Mouse (Mus musculus): ENCODE results near the gene Dtnb. TPM values are rescaled to one million over a fixed set of nuclear protein-coding genes. Genes with fewer than 3 reads are reported as not detected.

The Dtnb gene
- polyA plus RNA-seq, 1 experiment from 2014 or later: 30.1 TPM

DNA sequence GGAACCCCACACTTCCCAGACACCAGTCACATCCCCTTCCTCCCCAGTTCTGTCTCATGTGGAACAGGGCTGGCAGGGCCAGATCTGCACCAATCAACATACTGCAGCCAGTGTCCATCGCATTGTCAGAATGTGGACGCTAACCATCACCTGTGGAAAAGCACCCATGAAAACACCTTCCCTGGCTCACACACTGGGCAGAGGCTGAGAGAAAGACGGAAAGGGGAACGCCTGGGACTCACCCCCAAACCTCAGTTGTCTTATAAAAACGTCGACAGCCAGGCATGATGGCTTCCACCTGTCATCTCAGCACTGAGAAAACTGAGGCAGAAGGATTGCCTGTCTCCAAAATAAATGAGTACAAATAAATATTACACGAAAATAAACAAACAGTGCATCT is 219.1 kb downstream of the Dtnb start:
- H3K27ac ChIP-seq (ENCODE audit: low read depth, low read length): no peak overlapping the region
- no peaks in the 10 kb centered on the region for H3K36me3 ChIP-seq (ENCODE audit: control insufficient read depth, insufficient read depth, low read length)
- H3K4me2 ChIP-seq: peak overlapping the region; percentile 36; the same call in 1 of the 2 replicates
- peaks cover 2% of the 10 kb centered on the region; the same call in 1 of the 2 replicates for H3K27me3 ChIP-seq (ENCODE audit: control insufficient read depth, insufficient read depth, low read length)
- H3K4me3 ChIP-seq (ENCODE audit: low read depth, low read length): no peak overlapping the region
- peaks cover 16% of the 10 kb centered on the region for H3K4me1 ChIP-seq (ENCODE audit: control insufficient read depth, insufficient read depth, low read length)
- peak; percentile 15; the same call in 1 of the 2 replicates for ATAC-seq (ENCODE audit: low FRiP score)
- no peaks in the 10 kb centered on the region for H3K9me3 ChIP-seq (ENCODE audit: control insufficient read depth, low read length)
- H3K9ac ChIP-seq (ENCODE audit: low read length): no peak overlapping the region
- 70% methylated on average over 7 of the region's 7 CpGs for WGBS
- no peak for DNase-seq (ENCODE audit: low spot score, missing footprints)

DNA sequence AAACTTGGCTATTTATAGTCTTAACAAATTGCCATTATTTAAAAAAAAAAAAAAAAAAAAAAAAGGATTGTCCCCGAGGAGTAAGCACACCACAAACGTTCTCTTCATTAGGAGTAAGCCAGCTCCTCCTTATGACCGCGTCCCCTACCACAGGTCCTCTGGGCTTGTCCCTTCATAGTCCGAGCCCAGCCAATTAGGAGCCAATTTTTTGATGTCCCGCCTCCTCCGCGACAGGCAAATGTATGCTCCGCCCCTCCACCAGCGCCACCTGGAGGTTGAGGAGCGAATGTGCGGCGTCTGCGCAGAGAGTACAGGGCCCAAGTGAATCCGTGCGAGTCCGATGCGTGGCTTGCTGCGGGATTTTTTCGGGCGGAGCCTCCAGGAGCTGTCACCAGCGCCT is 219.6 kb downstream of the Dtnb start:
- Histone ChIP-seq H3K27ac (ENCODE audit: low read depth, low read length) (no peak overlapping the region), H3K4me3 (ENCODE audit: low read depth, low read length) (0 out of 2 replicates have a peak overlapping the region, but pooled peaks have one; percentile 1), H3K36me3 (ENCODE audit: control insufficient read depth, insufficient read depth, low read length) (no peaks in the 10 kb centered on the region), H3K4me2 (peak overlapping the region; percentile 36), H3K27me3 (ENCODE audit: control insufficient read depth, insufficient read depth, low read length) (peaks cover 2% of the 10 kb centered on the region; the same call in 1 of the 2 replicates), H3K4me1 (ENCODE audit: control insufficient read depth, insufficient read depth, low read length) (peaks cover 14% of the 10 kb centered on the region), H3K9ac (ENCODE audit: low read length) (no peak overlapping the region), H3K9me3 (ENCODE audit: control insufficient read depth, low read length) (no peaks in the 10 kb centered on the region)
- WGBS: under 1% methylated on average over 22 of the region's 22 CpGs
- peak; percentile 99 for DNase-seq (ENCODE audit: low spot score, missing footprints)
- ATAC-seq (ENCODE audit: low FRiP score): peak; percentile 93

DNA sequence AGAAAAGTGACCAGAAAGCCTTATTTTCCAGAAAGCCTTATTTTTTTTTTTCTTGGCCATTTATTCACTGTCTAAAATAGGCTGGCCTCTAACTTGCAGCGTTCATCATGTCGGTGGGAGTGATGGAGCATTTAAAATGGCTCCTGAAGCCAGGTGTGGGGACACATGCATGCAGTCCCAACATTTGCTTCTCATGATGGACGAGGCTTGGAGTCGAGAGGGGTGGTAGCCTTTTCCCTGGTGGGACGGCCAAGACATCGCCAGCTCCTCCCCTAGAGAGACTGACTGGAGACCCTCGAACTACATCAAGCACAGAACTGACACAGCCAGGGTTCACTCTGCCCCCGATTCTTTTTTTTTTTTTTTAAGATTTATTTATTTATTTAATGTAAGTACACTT is 220.1 kb downstream of the Dtnb start:
- Histone ChIP-seq H3K9ac (ENCODE audit: low read length) (no peak overlapping the region), H3K27me3 (ENCODE audit: control insufficient read depth, insufficient read depth, low read length) (peaks cover 2% of the 10 kb centered on the region; the same call in 1 of the 2 replicates), H3K9me3 (ENCODE audit: control insufficient read depth, low read length) (no peaks in the 10 kb centered on the region), H3K36me3 (ENCODE audit: control insufficient read depth, insufficient read depth, low read length) (no peaks in the 10 kb centered on the region), H3K4me2 (peak overlapping the region; percentile 36), H3K27ac (ENCODE audit: low read depth, low read length) (no peak overlapping the region), H3K4me1 (ENCODE audit: control insufficient read depth, insufficient read depth, low read length) (peaks cover 9% of the 10 kb centered on the region), H3K4me3 (ENCODE audit: low read depth, low read length) (0 out of 2 replicates have a peak overlapping the region, but pooled peaks have one; percentile 1)
- 19% methylated on average over 8 of the region's 8 CpGs for WGBS
- no peak for DNase-seq (ENCODE audit: low spot score, missing footprints)
- peak; percentile 31; the same call in 1 of the 2 replicates for ATAC-seq (ENCODE audit: low FRiP score)

DNA sequence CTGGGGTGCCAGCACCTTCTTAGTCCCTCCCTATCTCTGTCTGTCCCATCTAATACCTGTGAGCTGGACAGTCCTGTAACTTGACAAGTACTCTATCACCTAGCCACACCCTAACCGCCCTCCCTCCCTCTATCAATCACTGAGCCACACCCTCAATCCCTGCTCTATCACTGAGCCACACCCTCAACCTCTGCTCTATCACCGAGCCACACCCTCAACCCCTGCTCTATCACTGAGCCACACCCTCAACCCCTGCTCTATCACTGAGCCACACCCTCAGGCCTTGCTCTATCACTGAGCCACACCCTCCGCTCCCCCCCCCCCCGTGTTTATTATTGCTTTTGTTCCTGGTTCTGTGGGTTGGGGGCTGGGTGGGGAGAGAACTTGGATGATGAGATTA is 223.4 kb downstream of the Dtnb start:
- Histone ChIP-seq H3K36me3 (ENCODE audit: control insufficient read depth, insufficient read depth, low read length) (no peaks in the 10 kb centered on the region), H3K9ac (ENCODE audit: low read length) (no peak overlapping the region), H3K9me3 (ENCODE audit: control insufficient read depth, low read length) (no peaks in the 10 kb centered on the region), H3K4me2 (no peak overlapping the region), H3K4me1 (ENCODE audit: control insufficient read depth, insufficient read depth, low read length) (no peaks in the 10 kb centered on the region), H3K27me3 (ENCODE audit: control insufficient read depth, insufficient read depth, low read length) (peaks cover 2% of the 10 kb centered on the region; the same call in 1 of the 2 replicates), H3K27ac (ENCODE audit: low read depth, low read length) (no peak overlapping the region), H3K4me3 (ENCODE audit: low read depth, low read length) (no peak overlapping the region)
- DNase-seq (ENCODE audit: low spot score, missing footprints) (no peak), ATAC-seq (ENCODE audit: low FRiP score) (no peak)
- WGBS: 39% methylated on average over 3 of the region's 4 CpGs

DNA sequence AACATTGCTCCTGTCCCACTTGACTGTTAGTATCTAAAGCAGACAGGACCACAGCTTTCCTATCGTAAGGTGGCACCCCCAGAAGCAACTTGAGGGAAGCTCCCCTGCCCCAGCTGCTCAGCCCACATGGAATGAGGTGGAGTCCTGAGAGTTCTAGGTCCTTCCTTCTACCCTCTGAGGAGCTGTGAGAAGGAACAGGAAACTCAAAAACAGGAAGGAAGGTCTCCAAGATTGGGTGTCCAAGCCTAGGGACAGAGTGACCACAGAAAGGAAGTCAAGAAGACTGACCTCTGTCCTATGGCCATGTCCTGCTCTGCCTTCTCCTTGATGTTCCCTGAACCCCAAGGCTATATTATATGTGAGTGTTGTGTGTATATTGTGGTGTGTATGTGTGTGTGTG is 227.4 kb downstream of the Dtnb start:
- DNase-seq (ENCODE audit: low spot score, missing footprints): no peak
- no peak for ATAC-seq (ENCODE audit: low FRiP score)
- Histone ChIP-seq H3K27ac (ENCODE audit: low read depth, low read length) (no peak overlapping the region), H3K9ac (ENCODE audit: low read length) (no peak overlapping the region), H3K4me3 (ENCODE audit: low read depth, low read length) (no peak overlapping the region), H3K9me3 (ENCODE audit: control insufficient read depth, low read length) (no peaks in the 10 kb centered on the region), H3K27me3 (ENCODE audit: control insufficient read depth, insufficient read depth, low read length) (no peaks in the 10 kb centered on the region), H3K4me1 (ENCODE audit: control insufficient read depth, insufficient read depth, low read length) (no peaks in the 10 kb centered on the region), H3K36me3 (ENCODE audit: control insufficient read depth, insufficient read depth, low read length) (no peaks in the 10 kb centered on the region), H3K4me2 (no peak overlapping the region)
- WGBS: 71% methylated on average over 1 of the region's 1 CpGs

DNA sequence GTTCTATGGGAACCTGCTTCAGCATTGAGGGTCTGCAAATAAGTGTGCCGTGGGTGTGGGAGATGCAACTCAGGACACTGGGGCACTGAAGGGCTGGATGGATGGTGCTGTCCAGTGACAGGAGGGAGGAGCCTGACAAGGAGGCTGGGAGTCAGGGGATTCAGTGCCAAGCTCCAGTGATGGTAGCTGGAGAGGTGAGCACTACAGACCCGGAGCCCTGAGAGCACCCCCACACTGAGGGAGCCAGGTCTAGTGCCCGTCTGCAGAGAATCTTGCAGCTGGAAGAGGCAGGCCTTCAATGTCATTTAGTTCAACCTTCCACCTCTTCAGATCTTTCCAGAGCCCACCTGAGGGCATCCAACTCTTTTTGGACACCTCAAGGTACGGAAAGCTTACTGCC is 233.7 kb downstream of the Dtnb start, which contains the start of gene Dnmt3a:
Dnmt3a (plus strand) TSS at position 156 of the 400 bp plus-strand sequence.
- no peaks in the 10 kb centered on the region for H3K9me3 ChIP-seq (ENCODE audit: control insufficient read depth, low read length)
- H3K27me3 ChIP-seq (ENCODE audit: control insufficient read depth, insufficient read depth, low read length): no peaks in the 10 kb centered on the region
- peak within 1 kb of the TSS; percentile 86 for H3K9ac ChIP-seq (ENCODE audit: low read length)
- H3K4me3 ChIP-seq (ENCODE audit: low read depth, low read length): peak within 1 kb of the TSS; percentile 90
- 22% methylated on average over 4 of the region's 4 CpGs for WGBS
- H3K4me1 ChIP-seq (ENCODE audit: control insufficient read depth, insufficient read depth, low read length): peaks cover 16% of the 10 kb centered on the region
- peak; percentile 20 for ATAC-seq (ENCODE audit: low FRiP score)
- peak within 1 kb of the TSS; percentile 63 for H3K27ac ChIP-seq (ENCODE audit: low read depth, low read length)
- peak within 1 kb of the TSS; percentile 85 for H3K4me2 ChIP-seq
- H3K36me3 ChIP-seq (ENCODE audit: control insufficient read depth, insufficient read depth, low read length): no peaks in the 10 kb centered on the region
- DNase-seq (ENCODE audit: low spot score, missing footprints): no peak

DNA sequence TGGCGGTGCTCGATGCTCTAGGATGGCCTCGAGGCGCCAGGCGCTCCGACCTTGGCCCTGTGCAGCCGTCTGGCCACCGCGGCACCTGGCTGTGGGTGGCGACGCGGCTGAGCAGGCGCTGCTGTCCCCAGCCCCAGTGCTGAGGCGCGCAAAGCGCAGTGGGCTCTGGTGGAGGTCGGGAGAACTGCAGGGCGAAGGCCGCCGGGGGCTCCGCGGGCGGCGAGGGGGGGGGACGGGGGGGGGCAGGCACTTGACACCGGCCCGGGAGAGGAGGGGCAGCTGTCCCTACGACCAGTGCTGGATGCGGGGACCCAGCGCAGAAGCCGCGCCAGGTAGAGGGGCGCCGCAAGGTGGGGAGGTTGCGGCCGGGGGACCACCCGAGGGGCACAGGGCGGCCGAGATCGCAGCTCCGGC is 234.1 kb downstream of the Dtnb start:
- Histone ChIP-seq H3K36me3 (ENCODE audit: control insufficient read depth, insufficient read depth, low read length) (no peaks in the 10 kb centered on the region), H3K27ac (ENCODE audit: low read depth, low read length) (peak overlapping the region; percentile 63; the same call in 1 of the 2 replicates)

DNA sequence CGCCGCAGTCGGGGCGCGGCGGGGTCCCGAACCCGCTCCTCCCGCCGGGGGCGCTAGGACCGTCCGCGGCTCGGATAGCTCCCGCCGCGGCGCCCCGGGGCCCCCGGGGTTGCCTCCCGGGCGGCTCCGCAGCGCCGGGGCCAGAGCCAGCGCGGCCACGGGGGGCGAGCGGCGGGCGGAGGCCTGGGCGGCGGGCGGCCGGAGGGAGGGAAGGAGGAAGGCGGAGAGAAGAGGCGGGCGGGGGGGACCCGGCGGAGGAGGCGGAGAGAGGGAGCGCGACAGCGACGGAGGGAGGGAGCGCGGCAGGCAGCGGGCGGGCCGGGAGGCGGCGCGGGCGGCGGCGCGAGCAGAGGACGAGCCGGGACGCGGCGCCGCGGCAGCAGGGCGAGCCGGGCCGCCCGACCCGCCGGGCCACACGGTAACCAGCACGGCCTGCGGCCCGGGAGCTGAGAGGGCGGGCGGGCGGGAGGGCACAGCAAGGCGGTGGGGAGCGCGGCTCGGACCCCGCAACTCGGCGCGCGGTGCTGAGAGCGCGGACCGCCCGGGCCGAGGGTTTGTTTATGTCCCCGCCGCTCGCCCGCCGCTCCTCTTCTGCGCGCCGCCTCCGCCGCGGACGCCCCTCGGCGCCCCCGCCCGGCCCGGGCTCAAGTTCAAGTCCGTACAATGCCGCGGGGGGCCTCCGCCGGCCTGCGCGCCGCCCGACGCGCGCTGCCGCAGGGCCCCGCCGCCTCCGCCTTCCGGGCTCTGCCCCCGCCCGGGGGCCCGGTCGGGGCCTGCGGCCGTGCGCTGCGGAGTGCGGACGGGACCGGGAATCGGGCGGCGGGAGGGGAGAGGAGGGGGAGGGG is 234.7 kb downstream of the Dtnb start:
- 1% methylated on average over 56 of the region's 141 CpGs for WGBS
- Histone ChIP-seq H3K4me1 (ENCODE audit: control insufficient read depth, insufficient read depth, low read length) (peaks cover 16% of the 10 kb centered on the region), H3K27me3 (ENCODE audit: control insufficient read depth, insufficient read depth, low read length) (no peaks in the 10 kb centered on the region)

More for the DNA sequence above, 234.1 kb downstream of the Dtnb start:
- 0% methylated on average over 36 of the region's 41 CpGs for WGBS
- H3K9me3 ChIP-seq (ENCODE audit: control insufficient read depth, low read length): no peaks in the 10 kb centered on the region
- DNase-seq (ENCODE audit: low spot score, missing footprints): peak; percentile 95
- H3K4me1 ChIP-seq (ENCODE audit: control insufficient read depth, insufficient read depth, low read length): peaks cover 16% of the 10 kb centered on the region
- peak overlapping the region; percentile 90 for H3K4me3 ChIP-seq (ENCODE audit: low read depth, low read length)
- peak overlapping the region; percentile 85 for H3K4me2 ChIP-seq
- H3K9ac ChIP-seq (ENCODE audit: low read length): peak overlapping the region; percentile 86
- peak; percentile 84 for ATAC-seq (ENCODE audit: low FRiP score)
- no peaks in the 10 kb centered on the region for H3K27me3 ChIP-seq (ENCODE audit: control insufficient read depth, insufficient read depth, low read length)

More for the DNA sequence above, 234.7 kb downstream of the Dtnb start:
- Histone ChIP-seq H3K36me3 (ENCODE audit: control insufficient read depth, insufficient read depth, low read length) (no peaks in the 10 kb centered on the region), H3K4me3 (ENCODE audit: low read depth, low read length) (peak overlapping the region; percentile 90), H3K4me2 (peak overlapping the region; percentile 85), H3K9ac (ENCODE audit: low read length) (peak overlapping the region; percentile 86), H3K27ac (ENCODE audit: low read depth, low read length) (peak overlapping the region; percentile 63), H3K9me3 (ENCODE audit: control insufficient read depth, low read length) (no peaks in the 10 kb centered on the region)
- DNase-seq (ENCODE audit: low spot score, missing footprints) (peak; percentile 89), ATAC-seq (ENCODE audit: low FRiP score) (peak; percentile 17)
